Mouse (Mus musculus): ENCODE measurements around the gene Acad12.
"Not testable (repeated sequence)": the region's sequence is repeated elsewhere in the genome, so short reads cannot be mapped to it uniquely, and the experiment has no call there.

Acad12 gene

DNA sequence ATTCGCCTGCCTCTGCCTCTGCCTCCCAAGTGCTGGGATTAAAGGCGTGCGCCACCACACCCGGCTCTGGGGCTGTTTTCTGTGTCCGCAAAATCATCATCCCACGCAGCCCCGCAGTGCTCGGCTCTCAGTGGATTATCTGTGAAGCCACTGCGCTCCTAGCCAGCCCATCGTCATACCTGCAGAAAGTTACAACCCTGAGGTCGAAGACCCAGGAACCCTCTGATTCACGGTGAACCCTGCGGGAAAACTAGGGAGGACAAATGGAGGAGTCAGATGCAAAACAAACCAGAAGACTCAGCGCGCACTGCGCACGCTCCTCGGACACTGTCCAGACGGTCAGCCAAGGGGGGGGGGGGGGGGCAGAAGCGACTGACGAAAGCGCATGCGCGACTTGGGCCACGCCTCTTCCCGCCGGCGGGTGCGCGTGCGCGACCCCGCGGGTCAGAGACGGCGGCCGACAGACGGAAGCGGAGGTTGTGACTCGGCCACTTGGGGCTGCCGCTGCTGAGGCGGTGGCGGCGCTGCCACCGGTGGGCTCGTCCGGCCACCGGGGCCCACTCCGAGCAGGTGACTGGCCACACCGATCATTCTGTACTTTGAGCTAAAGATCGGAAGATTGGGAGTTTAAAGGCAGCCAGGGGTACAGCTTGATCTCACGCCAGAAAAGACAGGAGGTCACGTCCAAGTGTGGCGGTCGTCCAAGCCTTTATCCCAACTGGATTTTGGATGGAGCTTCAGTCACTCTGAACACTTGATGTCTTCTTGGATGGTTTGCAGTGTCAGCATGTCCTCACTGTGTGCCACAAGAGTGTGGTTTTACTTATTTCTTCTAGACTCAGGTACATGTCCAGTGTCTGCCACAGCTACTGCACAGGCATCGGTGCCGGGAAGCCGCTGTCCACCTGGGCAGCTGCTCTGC lies at the start of gene Acad12:
TSS of gene Acad12 (minus strand) at position 347 of the 922 bp plus-strand sequence.
- DNase-seq, result peak; percentile 92

DNA sequence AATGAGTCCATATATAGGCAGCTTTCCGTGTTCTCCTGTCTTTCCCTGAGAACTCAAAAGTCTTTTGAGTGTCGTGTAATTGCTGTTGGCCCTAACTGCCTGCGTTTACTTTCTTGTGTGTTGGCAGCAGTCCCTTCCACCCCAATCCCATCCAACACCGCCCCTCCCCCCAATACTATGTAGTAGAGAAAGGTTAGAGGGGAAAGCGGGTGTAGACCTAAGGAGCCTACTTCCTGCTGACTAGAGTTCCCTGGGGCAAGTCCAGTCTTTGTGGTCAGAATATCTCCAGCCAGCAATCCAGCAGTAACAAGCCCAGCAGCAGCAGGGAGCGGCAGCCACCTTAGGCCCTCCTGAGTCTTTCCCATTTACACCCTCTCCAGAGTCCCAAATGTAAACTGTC lies 49.7 kb upstream of the Acad12 start:
- no peak for DNase-seq

DNA sequence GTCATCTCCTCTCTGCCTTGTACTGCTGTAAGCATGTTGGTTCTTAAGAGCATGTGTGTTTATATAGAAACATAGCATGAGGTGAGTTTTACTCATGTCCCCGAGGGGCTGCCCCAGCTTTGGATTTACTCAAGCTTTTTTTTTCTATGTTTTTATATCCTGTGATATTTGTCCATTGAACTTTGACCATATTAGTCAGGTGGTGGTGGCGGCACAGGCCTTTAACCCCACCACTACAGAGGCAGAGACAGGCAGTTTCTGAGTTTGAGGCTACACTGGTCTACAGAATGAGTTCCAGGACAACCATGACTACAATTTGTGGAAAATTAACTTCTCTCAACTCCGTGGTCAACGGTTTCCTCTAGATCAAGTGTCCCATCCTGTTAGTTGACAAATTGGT lies 48.3 kb upstream of the Acad12 start:
- DNase-seq, result no peak

DNA sequence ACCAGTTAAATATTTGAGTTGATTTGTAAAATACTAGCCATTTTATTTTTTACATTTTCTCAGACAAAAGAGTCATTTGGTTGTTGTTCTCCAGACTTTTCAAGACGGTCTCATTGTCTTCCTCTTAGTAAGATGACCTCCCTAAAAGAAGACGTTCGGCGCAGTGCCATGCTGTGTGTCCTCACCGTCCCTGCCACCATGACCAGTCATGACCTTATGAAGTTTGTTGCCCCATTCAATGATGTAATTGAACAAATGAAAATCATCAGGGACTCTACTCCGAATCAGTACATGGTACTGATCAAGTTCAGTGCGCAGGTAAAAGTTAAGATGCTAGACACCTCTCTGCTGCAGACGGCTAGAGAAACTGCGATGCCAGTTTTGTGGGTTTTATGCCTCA lies 46.2 kb upstream of the Acad12 start:
- DNase-seq, result no peak

DNA sequence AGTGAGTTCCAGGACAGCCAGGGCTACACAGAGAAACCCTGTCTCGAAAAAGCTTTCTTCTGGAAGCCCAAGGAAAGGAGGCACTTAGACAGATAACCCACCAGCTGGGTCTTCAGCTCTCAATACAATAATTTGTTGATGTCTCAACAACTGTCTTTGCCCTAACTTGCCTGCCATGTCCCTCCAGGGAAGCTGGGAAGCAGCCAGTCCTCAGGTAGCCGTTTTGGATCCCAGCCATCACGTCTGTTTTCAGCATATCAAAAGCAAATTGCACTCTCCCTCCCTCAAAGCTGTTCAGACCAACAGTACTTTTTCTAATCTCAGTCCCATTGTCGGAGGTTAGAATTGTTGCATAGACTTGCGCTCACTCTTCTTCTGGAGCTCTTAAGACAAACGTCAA lies 45.3 kb upstream of the Acad12 start:
- peak; percentile 44 to 45 for DNase-seq

DNA sequence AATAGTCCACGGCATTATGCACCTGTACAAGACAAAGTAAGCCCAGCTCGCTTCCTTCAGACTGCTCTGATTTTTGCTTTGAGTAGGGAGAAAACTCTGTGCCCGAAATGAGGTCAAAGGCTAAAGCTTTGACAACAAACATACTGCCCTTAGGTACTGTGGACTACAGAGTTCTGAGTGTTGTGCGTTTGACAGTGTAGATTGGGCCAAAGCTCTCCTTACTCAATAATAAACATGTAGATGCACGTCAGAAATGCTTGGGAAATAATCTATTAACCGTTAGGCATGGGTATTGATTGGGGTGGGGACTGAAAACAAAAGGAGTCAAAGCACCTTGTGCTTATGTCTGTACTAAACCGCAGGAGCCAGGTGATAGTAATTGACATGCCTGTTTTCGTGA lies 44.7 kb upstream of the Acad12 start:
- DNase-seq, result no peak

DNA sequence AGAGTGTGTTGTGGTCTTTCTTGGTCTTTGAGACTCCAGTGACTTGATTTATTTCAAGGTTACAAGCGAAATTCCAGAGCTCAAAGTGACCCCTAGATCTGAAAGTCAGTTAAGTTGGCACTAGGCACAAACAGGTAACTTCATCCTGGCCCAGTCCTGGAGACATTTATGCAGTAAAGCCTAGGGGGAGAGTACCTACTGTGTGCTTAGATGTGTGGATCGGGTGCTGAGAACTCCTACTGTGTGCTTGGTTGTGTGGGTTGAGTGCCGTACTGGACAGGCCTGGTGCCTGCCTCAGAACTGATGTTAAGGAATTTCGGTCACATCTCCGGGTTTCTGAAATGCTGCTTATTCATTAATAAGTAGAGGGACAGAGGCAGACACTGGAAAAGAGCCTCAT lies 42.8 kb upstream of the Acad12 start:
- no peak for DNase-seq

DNA sequence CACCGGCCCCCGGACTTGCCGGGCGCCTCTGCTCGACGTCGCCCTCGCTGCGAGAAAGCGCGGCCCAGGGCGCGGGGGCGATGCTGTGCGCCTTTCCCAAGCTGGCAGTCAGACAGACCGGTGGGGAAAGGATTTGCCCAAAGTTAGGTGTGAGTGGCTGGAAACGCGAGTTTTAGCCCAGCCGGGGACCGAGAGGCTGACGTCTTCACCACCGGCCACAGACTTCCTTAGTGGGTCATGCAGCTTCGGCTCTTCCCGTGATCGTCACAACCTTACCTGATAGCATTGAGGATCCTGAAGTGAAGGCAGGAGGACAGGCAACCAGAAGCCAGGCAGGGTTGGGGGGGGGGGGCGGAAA lies 42.1 kb upstream of the Acad12 start:
- DNase-seq, result peak in 1 of 2 experiments; percentile 49

DNA sequence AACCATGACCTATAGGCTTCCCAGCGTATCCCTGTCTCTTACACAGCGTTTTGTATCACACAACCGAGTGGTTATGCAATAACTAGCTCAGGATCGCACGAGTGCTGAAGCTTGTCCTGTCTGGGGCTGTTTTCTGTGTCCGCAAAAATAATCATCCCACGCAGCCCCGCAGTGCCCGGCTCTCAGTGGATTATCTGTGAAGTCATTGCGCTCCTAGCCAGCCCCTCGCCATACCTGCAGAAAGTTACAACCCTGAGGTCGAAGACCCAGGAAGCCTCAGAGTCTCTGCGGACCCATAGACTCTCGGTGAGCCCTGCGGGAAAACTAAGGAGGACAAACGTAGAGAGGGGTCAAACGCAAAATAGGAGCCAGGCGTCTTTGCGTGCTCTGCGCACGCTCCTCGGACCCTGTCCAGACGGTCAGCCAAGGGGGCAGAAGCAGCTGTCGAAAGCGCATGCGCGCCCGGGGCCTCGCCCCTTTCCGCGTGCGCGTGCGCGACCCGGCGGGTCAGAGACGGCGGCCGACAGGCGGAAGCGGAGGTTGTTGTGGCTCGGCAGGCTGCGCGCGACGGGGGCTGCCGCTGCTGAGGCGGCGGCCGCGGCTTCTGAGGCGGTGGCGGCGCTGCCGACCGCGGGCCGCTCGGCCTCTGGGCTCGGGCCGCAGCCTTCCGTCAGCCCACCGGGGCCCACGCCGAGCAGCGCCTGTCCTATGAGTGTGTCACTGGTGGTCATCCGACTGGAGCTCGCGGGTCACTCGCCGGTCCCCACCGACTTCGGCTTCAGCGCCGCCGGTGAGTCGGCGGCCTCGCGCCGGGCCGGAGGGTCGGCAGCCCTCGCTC lies 41.5 kb upstream of the Acad12 start, which contains the start of the genes Acad10 and Brap:
TSS of gene Acad10 (minus strand) at position 456 of the 838 bp plus-strand sequence.
TSS of gene Brap (plus strand) at position 505 of the 838 bp plus-strand sequence.
- peak; percentile 97 to 98 for DNase-seq

DNA sequence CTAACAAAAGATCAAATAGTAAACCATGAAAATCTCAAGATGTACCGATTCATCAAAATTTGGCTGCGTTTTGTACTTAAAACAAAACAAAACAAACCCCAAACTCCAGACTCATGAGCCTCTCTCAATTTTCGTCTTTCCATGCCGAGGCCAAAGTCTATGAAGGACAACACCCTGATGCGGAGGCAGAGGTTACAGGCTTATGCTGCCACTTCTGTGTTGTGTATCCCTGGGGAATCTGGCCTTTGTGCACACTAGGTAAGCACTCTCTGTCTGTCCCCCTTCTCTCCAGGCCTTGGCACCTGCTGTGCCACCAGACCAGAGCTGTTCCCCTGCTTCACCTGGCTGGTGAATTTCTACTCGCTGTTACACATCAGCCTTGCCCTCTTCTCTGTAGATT lies 38.9 kb upstream of the Acad12 start:
- not testable (repeated sequence) for DNase-seq

DNA sequence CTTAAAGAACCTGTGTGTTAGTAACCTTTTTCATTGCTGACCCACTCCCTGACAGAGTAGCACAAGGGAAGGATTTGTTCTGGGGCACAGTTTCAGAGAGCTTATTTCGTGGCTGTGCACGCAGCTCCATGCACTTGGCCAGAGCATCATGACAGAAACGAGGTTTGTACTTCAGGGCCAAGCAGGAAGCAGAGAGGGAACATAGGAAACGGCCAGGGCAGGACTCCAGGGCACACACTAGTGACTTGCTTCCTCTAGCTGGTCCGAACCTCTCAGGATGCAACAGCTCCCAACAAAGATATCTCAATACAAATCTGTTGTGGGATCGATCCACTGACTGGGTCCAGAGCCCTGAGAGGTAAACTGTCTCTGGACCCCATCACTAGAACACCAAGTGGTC lies 38.1 kb upstream of the Acad12 start:
- DNase-seq, result not testable (repeated sequence)

DNA sequence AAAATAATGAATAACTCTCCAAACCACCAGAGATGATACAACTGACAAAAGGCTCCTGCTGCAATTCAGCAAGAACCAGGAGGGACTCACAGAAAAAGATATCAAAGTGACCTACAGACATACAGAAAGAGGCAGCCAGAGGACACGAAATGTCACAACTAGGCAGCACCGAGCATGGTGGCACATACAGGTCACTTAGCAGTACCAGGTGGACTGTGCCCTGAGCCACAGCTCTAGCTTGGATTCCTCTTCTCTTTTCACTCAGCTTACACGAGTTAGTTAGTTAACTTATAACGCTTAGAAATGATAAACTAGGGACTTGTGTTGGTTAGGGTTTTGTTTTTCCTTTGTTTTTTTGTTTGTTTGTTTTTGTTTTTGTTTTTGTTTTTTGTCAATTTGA lies 35.8 kb upstream of the Acad12 start:
- no peak for DNase-seq

DNA sequence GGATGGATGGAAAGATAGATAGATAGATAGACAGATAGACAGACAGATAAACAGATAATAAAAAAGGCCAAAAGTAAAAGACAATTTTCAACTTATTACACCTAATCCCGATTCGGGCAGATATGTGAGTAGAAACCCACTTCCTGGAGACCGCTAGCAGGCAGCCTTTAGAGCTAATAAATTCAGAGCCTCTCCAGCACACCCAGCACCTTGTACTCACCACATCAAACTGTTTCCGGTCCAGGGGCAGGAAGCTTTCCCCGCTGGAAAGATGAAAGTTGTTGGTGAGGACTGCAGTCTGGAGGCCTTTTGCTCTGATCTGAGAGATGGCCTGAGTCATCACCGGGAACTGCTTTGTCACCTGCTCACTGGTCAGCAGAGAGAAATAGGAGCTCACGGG lies 30.4 kb upstream of the Acad12 start:
- DNase-seq, result no peak

DNA sequence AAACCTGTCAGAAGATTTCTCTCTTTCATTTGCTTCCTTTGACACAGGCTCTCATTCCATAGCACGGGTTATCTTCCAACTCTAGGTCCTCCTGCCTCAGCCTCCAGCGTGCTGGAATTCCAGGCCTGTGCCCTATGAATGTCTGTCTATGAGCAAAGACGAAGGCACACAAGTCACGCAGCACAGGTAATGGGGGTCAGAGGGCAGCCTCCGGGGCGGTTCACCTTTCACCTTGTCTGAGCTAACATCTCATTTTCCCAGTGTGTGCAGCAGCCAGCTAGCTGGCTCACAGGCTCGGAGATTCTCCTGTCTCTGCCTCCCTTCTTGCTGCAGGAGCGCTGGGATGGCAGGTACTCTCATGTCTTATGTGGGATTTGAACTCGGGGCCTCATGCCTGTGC lies 20.9 kb upstream of the Acad12 start:
- DNase-seq, result no peak

DNA sequence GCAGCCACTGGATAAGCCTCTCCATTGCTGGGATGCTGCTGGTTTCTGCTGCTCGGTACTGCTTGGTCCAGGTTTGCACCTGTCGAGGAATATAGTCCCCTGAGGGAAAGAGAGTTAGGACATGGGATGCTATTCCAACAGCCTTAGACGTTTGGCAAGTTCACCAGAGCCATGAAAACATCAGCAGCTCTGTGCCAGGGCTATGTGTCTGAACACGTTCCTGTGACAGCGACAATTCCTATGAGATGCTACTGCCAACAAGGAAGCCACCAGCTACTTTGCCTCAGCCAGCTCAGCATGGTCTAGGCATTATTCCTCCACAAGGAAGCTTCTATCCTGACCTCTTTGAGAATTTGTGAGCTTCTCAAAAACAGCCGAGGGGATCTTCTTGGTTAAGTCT lies 18.6 kb upstream of the Acad12 start:
- DNase-seq, result no peak

DNA sequence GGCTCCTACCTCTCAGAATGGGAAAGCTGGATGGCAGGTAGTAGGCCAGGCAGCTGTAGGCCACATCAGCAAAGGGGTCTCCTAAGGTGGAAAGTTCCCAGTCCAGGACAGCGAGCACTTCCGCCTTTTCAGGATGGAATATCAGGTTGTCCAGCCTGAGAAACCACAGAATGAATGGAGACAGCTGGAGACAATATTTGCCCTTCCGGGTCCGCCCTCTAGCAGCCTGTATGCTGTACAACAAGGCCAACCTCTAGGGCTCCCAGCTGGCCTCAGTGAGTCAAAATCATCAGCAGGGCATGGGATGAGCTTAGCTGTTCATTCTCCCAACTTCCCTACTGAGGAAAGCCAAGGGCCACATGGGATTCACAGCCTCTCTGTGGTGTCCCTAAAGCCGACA lies 15.9 kb upstream of the Acad12 start:
- no peak for DNase-seq

DNA sequence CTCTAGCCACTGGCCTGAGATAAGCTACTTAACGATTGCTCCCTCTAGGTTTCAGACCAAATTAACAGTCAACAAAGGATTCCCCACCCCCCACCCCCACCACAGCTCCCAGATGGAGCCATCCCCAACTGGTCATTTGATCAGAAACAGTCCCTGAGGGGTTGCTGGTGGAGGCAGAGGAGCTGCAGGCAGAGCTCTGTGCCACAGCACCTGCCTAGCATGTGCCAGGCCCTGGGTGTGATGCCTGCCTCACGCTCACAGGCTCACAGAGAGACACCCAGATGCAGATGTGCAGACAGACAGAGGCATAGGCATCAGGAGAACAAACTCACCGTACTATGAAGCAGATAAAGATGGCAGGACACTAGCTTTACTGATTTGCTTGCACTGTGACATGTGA lies 14.1 kb upstream of the Acad12 start:
- DNase-seq, result no peak

DNA sequence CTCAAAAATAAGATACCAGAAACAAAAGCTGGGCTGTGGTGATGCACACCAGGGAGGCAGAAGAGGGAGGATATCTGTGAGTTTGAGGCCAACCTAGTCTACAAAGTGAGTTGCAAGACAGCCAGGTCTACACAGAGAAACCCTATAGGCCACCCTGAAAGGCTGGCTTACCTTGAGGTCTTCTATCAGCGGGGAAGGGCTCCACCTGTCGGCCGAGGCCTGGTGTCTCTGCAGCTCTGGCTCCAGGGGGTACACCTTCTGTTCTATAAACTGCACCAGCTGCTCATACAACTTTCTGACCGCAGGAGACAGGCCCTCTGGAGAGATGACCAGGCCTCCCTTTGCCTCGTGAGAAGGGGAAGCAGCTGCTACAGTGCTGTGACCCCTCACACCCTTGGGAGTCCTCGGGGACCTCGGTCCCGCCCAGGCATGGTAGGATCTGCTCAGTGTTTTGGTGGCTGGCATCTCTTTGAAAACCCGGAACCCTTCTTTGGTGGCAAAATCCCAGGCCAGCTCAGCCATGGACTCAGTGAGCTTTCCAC lies 12.4 kb upstream of the Acad12 start:
- peak; percentile 28 to 54 for DNase-seq

DNA sequence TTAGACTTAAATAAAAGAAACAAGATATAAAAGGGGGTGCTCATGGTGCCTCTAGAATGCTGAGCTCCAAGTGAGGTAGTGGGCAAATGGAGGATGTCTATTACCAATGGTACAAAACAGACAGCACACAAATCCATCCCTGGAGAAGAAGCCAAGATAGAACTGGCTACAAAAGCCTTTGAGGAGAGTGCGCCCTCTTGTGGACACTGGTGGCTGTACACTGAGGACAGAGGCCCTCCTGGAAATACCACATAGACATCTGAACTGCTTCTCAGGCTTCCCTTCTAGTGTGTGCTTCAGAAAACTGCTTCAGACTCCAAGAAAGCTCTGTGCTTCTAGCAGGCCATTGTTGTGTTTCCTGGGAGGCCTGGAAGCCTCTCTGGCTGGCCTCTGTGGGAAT lies 9.1 kb upstream of the Acad12 start:
- peak; percentile 79 to 91 for DNase-seq

DNA sequence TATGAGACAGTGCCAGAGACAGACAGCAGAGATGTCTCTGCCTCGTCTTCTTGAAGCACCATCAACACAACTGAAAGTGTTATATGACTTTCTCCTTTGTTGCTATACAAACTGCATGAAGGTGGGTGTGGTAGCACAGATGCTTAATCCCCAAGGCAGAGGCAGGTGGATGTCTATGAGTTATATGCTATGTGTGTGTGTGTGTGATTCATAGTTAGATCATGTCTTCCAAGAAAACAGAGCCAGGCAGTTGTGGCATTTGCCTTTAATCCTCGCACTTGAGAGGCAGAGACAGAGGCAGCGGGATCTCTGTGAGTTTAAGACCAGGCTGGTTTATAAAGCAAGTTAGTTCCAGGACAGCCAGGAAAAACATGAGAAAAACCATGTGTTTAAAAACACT lies 4.5 kb upstream of the Acad12 start:
- no peak for DNase-seq

DNA sequence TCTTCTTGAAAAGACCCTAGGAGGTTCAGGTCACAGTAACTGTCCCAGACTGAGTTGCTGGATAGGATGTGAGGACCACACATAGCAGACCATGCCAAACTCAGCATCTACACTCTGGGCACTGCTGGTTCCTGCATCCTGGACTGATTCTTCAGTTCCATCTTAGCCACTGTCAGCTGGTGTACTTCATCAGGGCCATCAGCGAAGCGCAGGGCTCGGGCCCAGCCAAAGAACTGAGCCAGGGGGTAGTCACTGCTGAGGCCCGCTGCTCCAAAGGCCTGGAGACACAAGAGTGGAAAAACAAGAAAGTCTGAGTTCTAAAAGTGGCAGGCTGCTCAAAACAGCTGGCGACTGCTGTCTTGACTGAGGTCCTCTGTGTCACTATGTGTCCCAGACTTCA lies 2.4 kb upstream of the Acad12 start:
- DNase-seq, result no peak

DNA sequence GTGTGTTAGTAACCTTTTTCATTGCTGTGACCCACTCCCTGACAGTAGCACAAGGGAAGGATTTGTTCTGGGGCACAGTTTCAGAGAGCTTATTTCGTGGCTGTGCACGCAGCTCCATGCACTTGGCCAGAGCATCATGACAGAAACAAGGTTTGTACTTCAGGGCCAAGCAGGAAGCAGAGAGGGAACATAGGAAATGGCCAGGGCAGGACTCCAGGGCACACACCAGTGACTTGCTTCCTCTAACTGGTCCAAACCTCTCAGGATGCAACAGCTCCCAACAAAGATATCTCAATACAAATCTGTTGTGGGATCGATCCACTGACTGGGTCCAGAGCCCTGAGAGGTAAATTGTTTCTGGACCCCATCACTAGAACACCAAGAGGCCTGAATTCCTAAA lies 3.8 kb downstream of the Acad12 start:
- DNase-seq, result not testable (repeated sequence)

DNA sequence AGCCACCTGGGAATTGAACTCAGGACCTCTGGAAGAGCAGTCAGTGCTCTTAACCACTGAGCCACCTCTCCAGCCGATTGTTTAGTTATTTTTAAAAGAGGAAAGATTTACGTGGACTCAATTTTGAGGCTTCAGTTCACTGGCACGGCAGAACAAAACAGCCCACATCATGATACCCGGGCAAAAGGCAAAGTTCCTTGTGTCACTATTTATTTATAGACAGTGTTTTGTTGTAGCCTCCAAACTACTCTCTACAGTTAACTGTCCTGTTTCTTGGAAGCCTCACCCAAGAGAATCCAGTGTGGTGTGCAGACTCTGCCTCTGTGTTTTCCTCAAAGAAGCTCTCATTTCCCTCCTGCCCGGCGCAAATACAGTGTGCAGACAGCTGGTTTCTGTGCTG lies 6.7 kb downstream of the Acad12 start:
- no peak for DNase-seq
